Mouse (Mus musculus): ENCODE results near the gene Arl16.

Gene Arl16

GRCm38 (mm10) chr11:120492024-120492877 lies 24.8 kb upstream of the Arl16 start:
- peak; percentile 33; the same call in 1 of the 2 replicates for ATAC-seq (ENCODE audit: insufficient number of reproducible peaks, low FRiP score, low TSS enrichment)

GRCm38 (mm10) chr11:120491317-120492023 lies 24.1 kb upstream of the Arl16 start, which contains the start of gene Slc25a10:
Gene Slc25a10, plus strand, starts transcription at chr11:120491840.
- ATAC-seq (ENCODE audit: insufficient number of reproducible peaks, low FRiP score, low TSS enrichment) = peak; percentile 78; the same call in 1 of the 2 replicates

- no peak for ATAC-seq (ENCODE audit: insufficient number of reproducible peaks, low FRiP score, low TSS enrichment)
These were observed 23.1 kb upstream of the Arl16 start for GRCm38 (mm10) chr11:120490291-120491046.

GRCm38 (mm10) chr11:120489054-120489761 lies 21.8 kb upstream of the Arl16 start:
- 0 out of 2 replicates have a peak, but pooled peaks have one; percentile 28 for ATAC-seq (ENCODE audit: insufficient number of reproducible peaks, low FRiP score, low TSS enrichment)

GRCm38 (mm10) chr11:120488516-120488915 lies 21.1 kb upstream of the Arl16 start:
- no peak for ATAC-seq (ENCODE audit: insufficient number of reproducible peaks, low FRiP score, low TSS enrichment)

- no peak for ATAC-seq (ENCODE audit: insufficient number of reproducible peaks, low FRiP score, low TSS enrichment)
These were observed 17.8 kb upstream of the Arl16 start for GRCm38 (mm10) chr11:120485251-120485650.

GRCm38 (mm10) chr11:120484265-120484981 lies 17.0 kb upstream of the Arl16 start, which contains the start of gene Mrpl12:
Gene Mrpl12, plus strand, starts transcription at chr11:120484613.
- ATAC-seq (ENCODE audit: insufficient number of reproducible peaks, low FRiP score, low TSS enrichment) = peak; percentile 86

GRCm38 (mm10) chr11:120483448-120483934 lies 16.1 kb upstream of the Arl16 start:
- ATAC-seq (ENCODE audit: insufficient number of reproducible peaks, low FRiP score, low TSS enrichment) = no peak

- ATAC-seq (ENCODE audit: insufficient number of reproducible peaks, low FRiP score, low TSS enrichment) = no peak
These were observed 4.6 kb upstream of the Arl16 start for GRCm38 (mm10) chr11:120472052-120472451.

- no peak for ATAC-seq (ENCODE audit: insufficient number of reproducible peaks, low FRiP score, low TSS enrichment)
These were observed 307 bp upstream of the Arl16 start for GRCm38 (mm10) chr11:120467736-120468092.

- ATAC-seq (ENCODE audit: insufficient number of reproducible peaks, low FRiP score, low TSS enrichment) = no peak
These were observed 1.9 kb downstream of the Arl16 start for GRCm38 (mm10) chr11:120465521-120465920.

GRCm38 (mm10) chr11:120464365-120464764 lies 3.0 kb downstream of the Arl16 start:
- no peak for ATAC-seq (ENCODE audit: insufficient number of reproducible peaks, low FRiP score, low TSS enrichment)

GRCm38 (mm10) chr11:120463536-120463935 lies 3.9 kb downstream of the Arl16 start:
- no peak for ATAC-seq (ENCODE audit: insufficient number of reproducible peaks, low FRiP score, low TSS enrichment)

- no peak for ATAC-seq (ENCODE audit: insufficient number of reproducible peaks, low FRiP score, low TSS enrichment)
These were observed 8.4 kb downstream of the Arl16 start for GRCm38 (mm10) chr11:120458847-120459597.

GRCm38 (mm10) chr11:120457772-120458751 lies 9.3 kb downstream of the Arl16 start, which contains the start of the genes Oxld1 and Ccdc137:
Gene Oxld1, minus strand, starts transcription at chr11:120458068.
Gene Ccdc137, plus strand, starts transcription at chr11:120458115.
- peak; percentile 89; the same call in 1 of the 2 replicates for ATAC-seq (ENCODE audit: insufficient number of reproducible peaks, low FRiP score, low TSS enrichment)

GRCm38 (mm10) chr11:120457370-120457769 lies 10.0 kb downstream of the Arl16 start:
- ATAC-seq (ENCODE audit: insufficient number of reproducible peaks, low FRiP score, low TSS enrichment) = no peak

GRCm38 (mm10) chr11:120455413-120455812 lies 12.0 kb downstream of the Arl16 start:
- ATAC-seq (ENCODE audit: insufficient number of reproducible peaks, low FRiP score, low TSS enrichment) = no peak

Measured in cerebellum, adult (tissue).